Mouse (Mus musculus): ENCODE results near the gene Cdcp2.

The Cdcp2 gene

DNA sequence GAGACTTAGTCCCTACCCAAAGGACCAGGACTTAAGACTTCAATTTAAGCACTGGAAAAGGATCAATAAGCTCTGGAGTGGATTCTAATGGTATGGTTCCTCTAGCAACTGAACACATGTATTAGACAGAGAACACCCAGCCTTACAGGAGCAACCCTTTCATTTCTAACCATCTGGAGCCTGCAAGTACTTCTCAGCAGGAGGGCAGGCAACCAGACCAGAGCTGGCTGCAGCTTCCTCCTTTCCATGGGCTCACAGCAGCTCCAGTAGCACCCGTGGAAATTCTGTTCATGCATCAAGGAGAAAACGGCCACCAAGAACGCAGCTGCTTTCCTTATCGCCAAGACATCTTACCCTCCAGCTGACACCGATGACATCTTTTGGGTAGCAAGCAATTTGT lies 39.0 kb downstream of the Cdcp2 start:
- no peak for DNase-seq

DNA sequence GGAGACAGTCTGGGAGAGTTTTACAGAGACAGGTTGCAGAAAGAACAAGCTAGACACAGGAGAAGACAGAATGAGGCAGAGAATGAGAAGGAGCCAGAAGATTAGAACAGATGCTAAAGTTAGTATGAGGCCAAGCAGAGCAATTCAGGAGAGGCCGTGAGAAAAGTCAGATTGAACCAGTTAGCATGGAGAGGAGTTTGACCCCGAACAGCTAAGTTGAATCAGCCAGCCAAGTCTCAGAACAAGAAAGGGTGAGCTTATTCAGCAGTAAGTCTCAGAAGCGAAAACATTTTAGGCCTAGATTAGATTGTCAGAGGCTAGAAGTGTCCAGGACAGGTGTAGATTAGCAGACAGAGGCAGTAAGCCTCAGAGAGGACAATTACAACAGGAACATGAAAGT lies 39.8 kb downstream of the Cdcp2 start:
- DNase-seq = no peak

DNA sequence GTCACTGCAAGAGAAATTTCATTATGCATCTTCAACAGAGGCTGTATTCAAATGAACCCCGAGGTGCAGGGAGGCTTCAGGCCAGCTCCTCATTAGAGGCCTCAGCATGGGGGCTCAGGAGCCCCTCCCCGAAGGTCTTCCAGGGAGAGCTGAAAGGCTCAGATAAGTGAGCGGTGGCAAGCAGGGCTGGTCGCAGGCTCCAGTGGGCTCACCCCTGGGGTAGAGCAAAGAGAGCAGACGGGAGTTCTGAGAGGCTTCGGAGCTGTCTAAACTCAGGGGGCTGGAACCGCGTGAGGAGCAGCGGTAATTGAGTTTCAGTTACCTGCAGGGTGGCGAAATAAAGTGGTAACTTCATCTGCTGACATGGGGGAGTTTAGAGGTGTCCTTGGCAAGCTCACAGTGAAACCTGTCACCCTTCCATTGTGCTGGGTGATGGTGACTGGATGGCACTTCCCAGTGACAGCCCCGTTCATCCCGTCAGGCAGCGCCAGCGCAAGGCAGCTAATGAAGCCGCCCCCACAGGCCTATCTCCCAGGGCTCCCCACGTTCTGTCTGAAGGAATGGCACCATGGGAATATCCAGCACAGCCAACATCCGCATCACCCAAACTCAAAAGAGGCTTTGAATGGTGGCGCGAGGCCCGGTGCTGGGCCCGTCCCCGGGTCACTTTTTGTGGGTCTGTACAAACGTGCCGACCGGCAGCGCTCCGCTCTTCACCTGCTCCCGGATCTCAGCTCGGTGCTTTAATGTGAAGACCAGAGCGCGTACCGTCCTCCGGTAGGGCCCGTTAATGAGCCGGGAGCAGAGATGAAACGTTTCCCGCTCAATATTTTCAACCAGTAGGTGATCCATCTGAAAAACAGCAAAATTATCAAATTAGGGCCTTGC lies 42.5 kb downstream of the Cdcp2 start:
- no peak for DNase-seq

DNA sequence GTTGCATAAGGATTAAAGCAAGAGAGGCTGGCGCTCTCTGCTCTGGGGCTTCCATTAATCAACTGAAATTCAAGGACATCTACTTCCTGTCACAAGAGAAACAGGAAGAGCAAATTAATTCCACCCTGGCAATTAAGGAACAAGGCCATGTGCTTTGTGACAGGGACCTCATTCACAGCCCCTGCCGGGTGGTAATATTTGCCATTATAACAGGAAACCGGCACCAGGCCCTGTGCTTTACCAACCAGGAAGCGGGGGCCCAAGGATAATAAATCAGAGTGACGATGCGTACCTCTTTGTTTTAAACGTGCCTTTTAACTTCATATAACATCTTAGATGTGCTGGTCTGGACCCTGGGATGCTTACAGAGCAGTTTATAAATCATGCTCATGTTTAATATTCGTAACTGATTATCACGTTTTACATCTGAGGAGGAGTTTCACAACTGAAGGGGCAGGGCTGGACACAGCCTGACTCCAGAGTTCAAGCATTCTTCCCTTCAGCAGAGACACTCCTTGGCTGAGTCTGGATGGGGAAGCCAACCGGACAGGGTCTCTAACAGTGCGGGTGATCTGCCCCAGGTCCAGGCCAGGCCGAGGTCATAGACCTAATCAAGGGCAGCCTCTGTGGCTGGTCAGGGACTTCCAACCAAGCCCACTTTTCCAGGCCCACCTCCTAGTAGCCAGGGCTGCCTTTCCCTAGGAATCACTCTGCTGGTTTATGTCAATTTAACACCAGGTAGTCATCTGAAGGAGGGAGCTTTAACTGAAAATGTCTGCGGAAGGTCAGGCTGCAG lies 43.3 kb downstream of the Cdcp2 start:
- DNase-seq = no peak

DNA sequence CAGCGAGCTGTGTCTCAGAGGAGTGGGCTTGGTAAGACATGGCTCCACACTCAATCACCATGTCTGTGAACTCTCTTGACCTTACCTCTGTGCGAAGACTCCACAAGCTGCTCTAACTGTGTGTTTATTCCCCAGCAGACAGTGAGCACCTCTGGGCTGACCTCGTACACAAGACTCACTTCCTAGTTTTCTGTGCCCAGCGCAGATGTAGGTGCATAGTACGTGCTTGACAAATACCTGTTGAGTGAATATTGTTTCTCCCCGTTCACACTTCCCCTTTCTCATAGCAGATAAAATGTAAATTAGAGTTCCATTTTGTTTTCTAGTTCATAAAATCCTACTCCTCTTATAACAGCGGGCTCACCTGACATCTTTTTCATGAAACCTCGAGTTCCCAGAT lies 46.8 kb downstream of the Cdcp2 start:
- no peak for DNase-seq

DNA sequence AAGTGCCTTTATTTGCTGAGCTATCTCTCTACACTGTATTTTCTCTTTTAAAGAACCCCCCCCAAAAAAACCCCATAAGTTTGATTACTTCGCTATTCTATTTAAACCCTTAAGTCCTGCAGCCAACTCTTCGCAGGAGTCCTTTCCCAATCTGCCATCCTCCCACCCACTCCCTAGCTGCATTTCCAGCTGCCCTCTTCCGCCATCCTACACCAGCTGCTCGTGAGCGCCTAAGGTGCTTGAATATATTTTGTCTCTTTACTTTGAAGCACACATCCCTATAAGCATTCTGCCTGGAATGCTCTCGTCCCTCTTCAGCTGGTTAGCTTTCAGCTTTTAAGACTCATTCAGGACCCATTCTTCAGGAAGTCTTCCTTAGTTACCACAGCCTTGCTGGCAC lies 54.3 kb downstream of the Cdcp2 start:
- DNase-seq = no peak

DNA sequence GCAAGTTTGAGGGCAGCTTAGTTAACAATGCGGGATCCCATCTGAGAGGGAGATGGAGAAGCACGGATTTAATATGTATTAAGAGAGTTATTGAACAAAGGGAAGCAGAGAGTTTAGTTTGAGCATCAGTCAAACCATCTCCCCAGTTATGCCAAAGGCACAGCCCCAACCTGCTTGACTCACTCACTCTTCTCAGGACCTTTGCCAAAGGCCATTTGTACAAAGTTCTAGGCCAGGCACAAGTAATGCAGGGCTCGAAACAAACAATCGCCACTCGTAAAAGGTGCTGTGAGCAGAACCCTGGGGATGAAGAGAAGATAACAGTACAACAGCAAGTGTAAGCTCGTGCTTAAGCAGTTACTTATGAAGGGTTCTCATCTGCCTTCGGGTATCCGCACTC lies 55.9 kb downstream of the Cdcp2 start:
- no peak for DNase-seq

DNA sequence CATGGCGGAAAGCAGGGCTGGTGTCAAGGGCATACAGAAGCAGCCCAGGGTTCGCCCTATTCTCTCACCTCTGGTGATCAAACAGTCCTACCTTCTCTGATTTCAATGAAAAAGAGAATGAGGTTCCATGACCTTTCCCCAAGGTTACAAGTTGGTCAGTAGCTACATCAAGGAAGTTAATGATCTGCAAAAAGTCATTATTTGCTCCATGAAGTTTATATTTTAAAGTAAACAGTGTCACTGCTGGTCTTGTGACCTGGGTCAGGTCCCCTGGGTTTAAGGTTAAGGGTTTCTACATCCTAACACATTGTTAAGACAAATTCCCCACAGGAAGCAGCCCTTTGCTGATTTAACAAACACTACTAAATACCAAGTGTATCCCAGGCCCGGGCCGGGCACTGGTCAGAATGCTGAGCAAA lies 60.3 kb downstream of the Cdcp2 start:
- DNase-seq = no peak

DNA sequence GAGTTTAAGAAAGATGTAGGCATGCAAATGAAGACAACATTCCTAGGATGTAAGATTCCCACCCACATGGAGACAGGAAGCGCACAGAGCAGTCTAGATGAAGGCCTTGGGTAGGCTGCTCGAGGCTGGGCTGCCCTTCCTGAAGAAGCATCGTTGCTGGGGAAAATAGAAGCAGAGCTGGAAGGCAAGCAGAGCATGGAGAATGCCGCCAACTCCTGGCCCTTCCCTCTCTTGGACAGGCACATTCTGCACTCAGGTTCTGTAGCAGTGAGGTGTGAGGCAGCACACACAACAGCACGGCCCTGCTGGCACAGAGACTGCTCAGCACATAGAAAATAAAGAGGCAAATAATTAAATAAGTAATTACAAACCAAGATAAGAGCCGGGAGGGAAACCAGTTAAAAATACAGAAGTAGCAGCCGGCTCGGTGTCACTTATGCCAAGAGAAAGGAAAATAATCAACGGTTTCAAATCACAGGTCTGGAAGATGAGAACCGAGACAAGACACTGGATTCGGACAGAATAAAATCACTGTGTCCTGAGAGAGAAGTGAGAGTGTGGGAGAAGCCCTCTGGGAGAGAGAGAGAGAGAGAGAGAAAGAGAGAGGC lies 62.6 kb downstream of the Cdcp2 start:
- no peak for DNase-seq

DNA sequence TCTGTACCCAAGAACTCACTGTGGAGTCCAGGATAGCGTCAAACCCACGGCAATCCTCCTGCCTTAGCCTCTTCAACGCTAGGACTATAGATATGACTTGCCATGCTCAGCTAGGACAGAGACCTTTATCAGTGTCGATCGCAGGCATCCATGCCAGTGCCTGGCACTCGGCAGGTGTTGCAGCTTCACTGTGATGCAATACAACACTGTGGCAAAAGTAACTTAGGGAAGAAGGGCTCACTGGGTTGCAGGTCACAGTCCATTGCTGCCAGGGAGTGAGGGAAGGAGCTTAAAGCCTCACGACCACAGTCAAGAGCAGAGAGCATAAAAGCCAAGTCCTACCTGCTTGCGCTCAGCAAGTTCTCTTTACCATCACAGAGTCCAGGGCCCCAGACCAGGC lies 63.5 kb downstream of the Cdcp2 start:
- DNase-seq = no peak

Data from right cerebral cortex, postnatal 4 days (tissue).